Mouse (Mus musculus) A20 (cell line): ENCODE data around the gene Smim17.
"Not testable (repeated sequence)": the region's sequence is repeated elsewhere in the genome, so short reads cannot be mapped to it uniquely, and the experiment has no call there.

ENCODE experiments used
- DNase-seq: peaks from one replicate; pipeline ENCODE4 v3.0.0-alpha.2; 2011; ENCODE audit warnings: low read depth, low spot score

The Smim17 gene

GRCm38 (mm10) chr7:6397996-6398975 is at the start of gene Smim17:
TSS of gene Smim17 (plus strand) at chr7:6398715.
- peak; percentile 21 for DNase-seq

DNA sequence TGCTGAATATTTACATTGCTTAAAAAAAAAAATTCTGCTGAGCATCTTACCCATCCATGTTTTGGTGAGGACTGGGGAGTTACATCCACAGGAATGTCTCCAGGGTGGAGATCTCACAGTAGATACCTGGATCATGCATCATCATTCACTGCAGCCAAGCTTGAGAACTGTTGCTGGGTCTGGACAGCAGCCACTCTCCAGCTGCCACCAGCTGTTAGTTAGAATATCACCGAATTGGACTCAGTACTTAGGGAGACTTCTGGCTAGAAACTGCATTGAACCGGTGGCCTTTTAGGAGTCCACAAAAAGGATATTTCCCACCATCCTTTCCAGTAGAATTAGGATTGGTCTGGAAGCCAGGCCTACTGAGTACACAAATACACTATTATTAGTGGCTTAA is 40.4 kb upstream of the Smim17 start:
- no peak for DNase-seq

DNA sequence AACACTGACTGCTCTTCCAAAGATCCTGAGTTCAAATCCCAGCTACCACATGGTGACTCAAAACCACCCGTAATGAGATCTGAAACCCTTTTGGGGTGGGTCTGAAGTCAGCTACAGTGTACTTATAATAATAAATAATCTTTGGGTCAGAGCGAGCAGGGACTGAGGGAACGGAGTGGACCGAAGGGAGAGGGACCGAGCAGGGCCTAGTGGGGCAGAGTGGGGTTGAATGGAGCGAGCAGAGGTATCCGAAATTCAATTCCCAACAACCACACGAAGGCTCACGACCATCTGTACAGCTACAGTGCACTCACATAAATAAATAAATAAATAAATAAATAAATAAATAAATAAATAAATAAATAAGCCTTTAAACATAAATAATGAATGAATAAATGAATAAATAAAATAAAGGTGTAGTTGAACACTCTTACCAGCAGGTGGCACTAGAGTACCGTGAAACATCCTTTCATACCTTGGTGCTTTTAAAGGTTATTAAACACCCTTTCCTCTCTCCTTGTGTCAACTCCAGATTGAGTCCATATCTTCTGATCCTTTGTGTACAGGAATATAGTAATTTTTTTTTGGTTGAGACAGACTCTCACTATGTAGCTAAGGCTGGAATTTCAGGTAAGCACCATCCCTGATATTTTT is 39.5 kb upstream of the Smim17 start:
- peak; percentile 67 for DNase-seq

GRCm38 (mm10) chr7:6360477-6361060 is 37.9 kb upstream of the Smim17 start:
- peak; percentile 15 for DNase-seq

- no peak for DNase-seq
Observed at GRCm38 (mm10) chr7:6361756-6362155, 36.8 kb upstream of the Smim17 start.

GRCm38 (mm10) chr7:6362268-6363046 is 36.1 kb upstream of the Smim17 start:
- peak; percentile 99 for DNase-seq

- DNase-seq, result peak; percentile 95
Observed at GRCm38 (mm10) chr7:6363047-6363488, 35.4 kb upstream of the Smim17 start, which contains the start of gene Zfp78. TSS of gene Zfp78 (plus strand) at chr7:6363280.

- peak; percentile 25 for DNase-seq
Observed at GRCm38 (mm10) chr7:6364761-6365160, 33.8 kb upstream of the Smim17 start.

DNA sequence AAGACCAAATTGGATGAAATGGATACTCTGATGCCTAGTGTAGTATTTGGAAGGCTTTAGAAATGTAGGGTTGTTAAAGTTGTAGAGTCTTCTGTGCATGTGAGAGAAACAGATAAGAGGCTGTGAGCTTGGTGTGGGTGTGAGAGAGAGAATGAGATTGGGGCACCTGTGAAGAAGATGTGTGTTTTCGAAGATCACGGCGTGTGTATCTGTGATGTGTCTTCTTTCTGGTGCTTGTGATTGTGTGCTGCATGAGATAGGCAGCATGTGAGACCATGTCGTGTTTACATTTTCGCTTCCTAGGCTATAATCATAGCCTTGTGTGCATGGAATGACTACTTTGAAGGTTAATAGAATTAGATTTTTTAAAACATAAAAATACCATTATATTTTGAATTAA is 31.3 kb upstream of the Smim17 start:
- no peak for DNase-seq

DNA sequence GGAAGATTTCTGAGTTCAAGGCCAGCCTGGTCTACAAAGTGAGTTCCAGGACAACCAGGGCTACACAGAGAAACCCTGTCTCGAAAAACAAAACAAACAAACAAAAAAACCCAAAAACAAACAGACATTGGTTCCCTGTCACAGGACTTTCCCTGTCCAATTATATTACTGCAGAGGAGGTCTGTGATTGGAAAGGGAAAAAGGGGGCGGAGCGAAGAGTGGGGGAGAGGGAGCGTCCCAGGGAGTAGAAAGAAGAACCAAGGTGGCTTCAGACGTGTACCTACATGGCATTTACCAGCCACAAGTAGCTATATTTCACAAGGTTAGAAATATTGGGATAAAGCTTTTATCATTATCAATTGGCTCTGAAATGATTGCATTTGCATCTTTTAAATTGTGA is 30.4 kb upstream of the Smim17 start:
- DNase-seq, result not testable (repeated sequence)

- DNase-seq, result no peak
Observed at GRCm38 (mm10) chr7:6369460-6369859, 29.1 kb upstream of the Smim17 start.

GRCm38 (mm10) chr7:6372993-6373392 is 25.5 kb upstream of the Smim17 start:
- DNase-seq, result no peak

DNA sequence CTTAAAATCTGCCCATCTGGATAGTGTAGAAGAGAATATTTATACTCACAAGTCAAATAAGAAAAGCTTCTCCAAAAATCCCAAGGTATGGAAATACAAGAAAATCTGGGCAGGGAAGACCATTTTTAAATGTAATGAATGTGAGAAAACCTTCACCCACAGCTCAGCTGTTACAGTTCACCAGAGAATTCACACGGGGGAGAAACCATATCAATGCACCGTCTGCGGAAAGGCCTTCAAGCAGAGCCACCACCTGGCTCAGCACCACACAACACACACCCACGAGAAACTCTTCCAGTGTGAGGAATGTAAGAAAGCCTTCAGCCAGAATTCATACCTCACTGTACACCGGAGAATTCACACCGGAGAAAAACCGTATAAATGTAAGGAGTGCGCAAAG is 20.1 kb upstream of the Smim17 start:
- no peak for DNase-seq

- DNase-seq, result peak; percentile 29
Observed at GRCm38 (mm10) chr7:6381431-6381830, 17.1 kb upstream of the Smim17 start.

GRCm38 (mm10) chr7:6383044-6383455 is 15.5 kb upstream of the Smim17 start, which contains the start of gene Zfp28:
TSS of gene Zfp28 (plus strand) at chr7:6383295.
- DNase-seq, result peak; percentile 96

DNA sequence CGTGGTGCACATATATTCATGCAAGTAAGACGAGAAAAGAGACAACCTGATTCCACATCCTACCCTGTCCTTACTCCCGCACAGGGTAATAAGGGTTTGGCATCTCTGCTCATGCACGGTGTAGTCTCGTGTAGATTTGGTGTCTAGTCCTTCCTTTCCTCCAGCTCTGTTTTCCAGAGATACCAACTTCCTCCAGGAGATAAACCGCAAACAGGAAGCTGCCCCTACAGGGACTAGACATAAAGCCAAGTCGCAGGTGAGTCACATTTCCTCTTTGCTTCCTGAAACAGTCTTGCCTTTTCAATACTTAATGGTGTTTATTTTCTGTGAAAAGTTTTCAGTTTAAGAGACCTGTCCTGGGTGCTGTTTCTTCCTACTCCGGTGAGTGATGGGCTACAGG is 14.5 kb upstream of the Smim17 start:
- no peak for DNase-seq

DNA sequence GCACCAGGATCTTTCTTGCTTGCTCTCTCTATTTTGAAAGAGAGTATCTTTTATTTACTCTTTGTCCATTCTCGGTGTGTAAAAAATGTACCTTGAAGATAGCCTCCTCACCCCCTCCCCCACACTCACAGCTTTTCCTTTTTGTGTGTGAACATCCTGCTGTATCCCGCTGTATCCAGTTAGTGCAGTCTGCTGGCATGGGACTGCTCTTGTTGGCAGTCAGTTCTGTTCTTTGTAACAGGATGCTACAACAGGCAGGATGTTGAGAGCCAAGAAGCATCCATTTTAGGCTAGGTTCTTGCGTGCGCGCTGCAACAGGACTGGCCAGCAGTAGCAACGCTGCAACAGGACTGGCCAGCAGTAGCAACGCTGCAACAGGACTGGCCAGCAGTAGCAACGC is 11.5 kb upstream of the Smim17 start:
- no peak for DNase-seq

DNA sequence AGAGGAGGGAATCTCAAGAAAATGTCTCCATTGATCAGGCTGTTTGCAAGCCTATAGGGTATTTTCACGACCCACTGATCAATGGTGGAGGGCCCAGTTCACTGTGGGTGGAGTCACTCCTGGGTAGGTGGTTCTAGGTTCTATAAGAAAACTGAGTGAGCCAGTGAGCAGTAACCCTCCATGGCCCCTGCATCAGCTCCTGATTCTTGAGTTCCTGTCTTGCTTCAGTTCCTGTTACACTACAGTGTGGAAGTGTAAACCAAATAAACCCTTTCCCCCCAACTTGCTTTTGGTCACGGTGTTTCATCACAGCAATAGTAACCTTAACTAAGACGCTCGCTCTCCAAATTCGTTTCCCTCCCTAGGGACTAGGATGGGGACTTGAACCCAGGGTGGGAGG is 9.5 kb upstream of the Smim17 start:
- no peak for DNase-seq

DNA sequence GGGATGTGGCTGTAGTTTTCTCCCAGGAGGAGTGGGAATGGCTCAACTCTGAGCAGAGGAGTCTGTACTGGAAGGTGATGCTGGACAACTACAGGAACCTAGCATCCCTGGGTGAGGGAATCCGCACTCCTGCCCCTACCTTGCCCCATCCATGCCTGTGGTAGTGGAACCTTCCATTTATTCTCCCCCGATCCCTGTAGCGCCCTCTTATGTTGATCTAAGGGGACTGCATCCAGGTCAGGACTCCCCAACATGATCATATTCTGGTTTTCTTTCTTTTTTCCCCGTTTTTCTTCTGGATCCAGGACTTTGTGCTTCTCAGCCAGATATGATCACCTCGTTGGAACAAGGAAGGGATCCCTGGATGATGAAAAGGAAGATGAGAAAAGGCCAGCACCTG is 9.1 kb upstream of the Smim17 start:
- no peak for DNase-seq

DNA sequence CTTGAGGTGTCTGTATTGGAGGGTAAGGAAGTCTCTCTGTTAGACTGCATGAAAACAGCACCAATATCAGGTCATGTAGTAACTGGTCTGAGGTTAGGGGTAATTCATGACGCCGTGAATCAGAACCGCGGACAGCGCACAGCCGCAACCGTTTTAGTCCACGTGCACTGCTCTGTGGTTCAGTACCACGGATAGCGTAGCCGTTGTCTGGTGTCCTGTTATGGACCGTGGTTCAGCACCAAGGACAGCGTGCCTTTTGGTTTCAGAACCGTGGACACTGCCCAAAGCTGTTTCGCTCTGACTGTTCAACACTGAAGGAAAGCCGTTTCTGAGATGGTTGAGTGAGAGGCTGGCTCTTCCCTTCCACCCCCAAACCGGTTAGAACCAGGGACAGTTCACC is 11.5 kb downstream of the Smim17 start, which contains the start of gene Gm20715:
TSS of gene Gm20715 (plus strand) at position 235 of the 400 bp plus-strand sequence.
- DNase-seq, result peak; percentile 91
